Mouse (Mus musculus) liver (tissue): ENCODE measurements at regions not wholly inside any gene's neighbourhood (a gene's known extent, or its start where the extent isn't known, plus 50 kb on each side); places are given as distances from the start of the nearest gene placed in this dataset.

ENCODE experiments used
- DNase-seq: peaks from one replicate; pipeline ENCODE4 v3.0.0-alpha.2; 2020; ENCODE audit warnings: mixed read lengths

DNA sequence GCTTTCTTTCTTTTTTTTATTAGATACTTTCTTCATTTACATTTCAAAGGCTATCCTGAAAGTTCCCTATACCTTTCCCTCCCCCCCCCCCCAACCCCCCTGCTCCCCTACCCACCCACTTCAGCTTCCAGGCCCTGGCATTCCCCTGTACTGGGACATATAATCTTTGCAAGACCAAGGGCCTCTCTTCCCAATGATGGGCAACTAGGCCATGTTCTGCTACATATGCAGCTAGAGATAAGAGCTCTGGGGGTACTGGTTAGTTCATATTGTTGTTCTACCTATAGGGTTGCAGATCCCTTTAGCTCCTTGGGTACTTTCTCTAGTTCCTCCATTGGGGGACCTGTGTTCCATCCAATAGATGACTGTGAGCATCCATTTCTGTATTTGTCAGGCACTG lies 55.6 kb upstream of the Slc1a3 start:
- DNase-seq = peak; percentile 47

DNA sequence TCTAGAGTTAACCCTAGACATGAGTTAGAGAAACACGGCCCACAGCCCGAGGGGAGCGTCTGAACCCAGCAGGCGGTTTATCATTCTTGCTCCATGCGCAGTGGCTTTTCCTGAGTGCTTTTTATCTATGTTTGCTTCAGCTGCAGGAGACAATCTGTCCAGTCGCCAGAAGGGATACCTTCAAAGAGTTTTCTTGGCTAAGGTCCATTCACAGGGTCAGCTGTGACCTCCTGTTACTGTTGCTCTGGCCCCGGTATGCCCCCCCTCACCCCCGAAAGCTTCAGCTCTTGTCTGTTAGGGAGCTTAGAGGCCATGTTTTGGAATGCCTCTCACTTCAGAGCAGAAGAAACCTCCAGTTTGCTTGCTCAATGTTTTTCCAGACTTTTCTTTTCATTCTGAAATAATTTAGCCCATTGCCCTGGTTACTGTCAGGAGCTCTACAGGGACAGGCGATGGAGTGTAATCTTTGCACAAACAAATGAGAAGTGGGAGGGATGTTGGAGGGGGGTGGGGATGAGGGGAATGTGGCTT lies 51.2 kb upstream of the Slc1a3 start:
- DNase-seq = peak; percentile 81

DNA sequence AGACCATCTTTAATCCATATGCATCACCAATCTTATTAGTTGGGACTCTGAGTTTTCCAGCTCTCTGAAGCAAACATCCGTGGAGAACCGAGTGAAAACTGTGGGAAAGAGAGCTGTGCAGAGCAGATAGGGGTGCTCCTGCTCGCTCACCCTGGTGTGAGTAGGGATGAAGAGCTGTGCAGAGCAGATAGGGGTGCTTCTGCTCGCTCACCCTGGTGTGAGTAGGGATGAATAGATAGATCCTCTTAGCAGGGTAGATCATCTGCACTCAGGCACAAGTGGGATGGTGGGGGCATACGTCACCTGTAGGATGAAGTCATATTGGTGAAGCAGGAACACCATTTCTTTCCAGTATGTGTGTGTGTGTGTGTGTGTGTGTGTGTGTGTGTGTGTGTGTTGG lies 50.6 kb upstream of the Slc1a3 start:
- DNase-seq = peak; percentile 79
